Mouse (Mus musculus): ENCODE measurements at regions not wholly inside any gene's neighbourhood (a gene's known extent, or its start where the extent isn't known, plus 50 kb on each side); places are given as distances from the start of the nearest gene placed in this dataset.

DNA sequence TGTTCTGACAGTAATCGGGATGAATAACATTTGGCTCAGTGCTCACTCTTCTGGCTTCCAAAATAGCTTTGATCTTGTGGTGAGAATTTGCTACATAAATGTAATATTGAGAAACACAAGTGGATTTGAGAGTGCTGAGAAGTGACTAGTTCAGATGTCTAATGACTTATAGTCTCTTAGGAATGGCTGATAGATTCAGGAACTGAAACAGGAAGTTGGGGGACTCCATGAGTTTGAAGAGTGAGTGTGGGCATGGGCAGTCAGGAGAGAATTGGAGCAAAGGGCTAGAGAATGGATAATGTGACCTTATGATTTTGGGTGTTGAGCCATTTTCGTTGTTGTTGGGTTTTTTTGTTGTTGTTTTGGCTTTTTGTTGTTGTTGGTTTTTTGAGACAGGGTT, 70.9 kb upstream of the Cdkn2b start:
- no peak for TF ChIP-seq GATA1 (IDR thresholded peaks at IDR 0.05; ENCODE audit: borderline replicate concordance, low read length)
- no peak for TF ChIP-seq FLI1 (IDR thresholded peaks at IDR 0.05; ENCODE audit: low read length)
